Comparison of ENCODE assay signal across 18 mouse cellular contexts in genomic region chr14:91498449-91498848, GRCm38 (mm10).
DNase-seq lines count a peak whose midpoint lies in the region; ATAC-seq lines count a peak whose summit lies in the region.
"Had no signal": no experiment of that assay in that cellular context is flagged by ENCODE, and none has a peak within 500 bp of the region (broad histone marks: within the 10 kb centered on the region; RNA-seq: fewer than 3 reads in every experiment).

No protein-coding gene starts in this region.

- H3K27me3 ChIP-seq in midbrain, embryonic 13.5 days = no peaks in the 10 kb centered on the region
- no peaks in the 10 kb centered on the region for H3K27me3 ChIP-seq in forebrain, embryonic 14.5 days (replicated peaks; ENCODE audit: control insufficient read depth, insufficient read depth, low read length)
- H3K27me3 ChIP-seq: forebrain, embryonic 13.5 days; hindbrain, embryonic 12.5 days had no signal

- no peaks in the 10 kb centered on the region for H3K4me1 ChIP-seq in midbrain, embryonic 13.5 days (replicated peaks)
- no peaks in the 10 kb centered on the region for H3K4me1 ChIP-seq in forebrain, embryonic 14.5 days (ENCODE audit: control insufficient read depth, insufficient read depth, low read length)
- H3K4me1 ChIP-seq: forebrain, embryonic 13.5 days; heart, embryonic 10.5 days; hindbrain, embryonic 12.5 days had no signal

- no peak overlapping the region for H3K27ac ChIP-seq in midbrain, embryonic 13.5 days
- no peak overlapping the region for H3K27ac ChIP-seq in forebrain, embryonic 14.5 days (ENCODE audit: low read depth, low read length)
- H3K27ac ChIP-seq: forebrain, embryonic 13.5 days; heart, embryonic 10.5 days; hindbrain, embryonic 12.5 days had no signal

- DNase-seq in brain, adult 2 months (ENCODE audit: low read depth, low spot score) = peak; percentile 71
- DNase-seq in cerebellum, adult 11-12 months = peak; percentile 57
- DNase-seq in cerebellum, adult 9-10 months = peak; percentile 76
- DNase-seq in cerebellum, postnatal 25 days = peak; percentile 60 to 78
- DNase-seq in thymus, adult 18-20 months = no peak
- no peak for DNase-seq in retina, embryonic 14.5 days (ENCODE audit: low spot score)
- DNase-seq in forebrain, embryonic 14.5 days (ENCODE audit: low spot score) = no peak
- DNase-seq: adrenal gland, postnatal 25 days; heart, adult 18-20 months; heart, postnatal 10 days; heart, postnatal 4 days had no signal

- 31% methylated on average over 1 of the region's 1 CpGs for WGBS in midbrain, embryonic 13.5 days
- 46% methylated on average over 1 of the region's 1 CpGs for WGBS in forebrain, embryonic 14.5 days

- H3K9ac ChIP-seq in midbrain, embryonic 13.5 days (replicated peaks) = no peak overlapping the region
- no peak overlapping the region for H3K9ac ChIP-seq in forebrain, embryonic 14.5 days (ENCODE audit: low read length)
- H3K9ac ChIP-seq: forebrain, embryonic 13.5 days; hindbrain, embryonic 12.5 days had no signal

- no peaks in the 10 kb centered on the region for H3K9me3 ChIP-seq in midbrain, embryonic 13.5 days
- no peaks in the 10 kb centered on the region for H3K9me3 ChIP-seq in forebrain, embryonic 14.5 days (replicated peaks; ENCODE audit: control insufficient read depth, low read length)
- H3K9me3 ChIP-seq: forebrain, embryonic 13.5 days; heart, embryonic 10.5 days; hindbrain, embryonic 12.5 days had no signal

- H3K4me3 ChIP-seq in midbrain, embryonic 13.5 days (replicated peaks) = no peak overlapping the region
- no peak overlapping the region for H3K4me3 ChIP-seq in forebrain, embryonic 14.5 days (ENCODE audit: low read depth, low read length)
- H3K4me3 ChIP-seq: forebrain, embryonic 13.5 days; heart, embryonic 10.5 days; hindbrain, embryonic 12.5 days had no signal

- no peak for ATAC-seq in midbrain, embryonic 13.5 days
- ATAC-seq in forebrain, embryonic 14.5 days = no peak
- ATAC-seq: forebrain, embryonic 13.5 days; hindbrain, embryonic 16.5 days; inflammation-experienced regulatory T-cells, adult 6 months; intestine, postnatal 0 days had no signal

- H3K4me2 ChIP-seq in midbrain, embryonic 13.5 days (replicated peaks) = no peak overlapping the region
- H3K4me2 ChIP-seq in forebrain, embryonic 14.5 days (ENCODE audit: low read length) = no peak overlapping the region
- H3K4me2 ChIP-seq: forebrain, embryonic 13.5 days; hindbrain, embryonic 12.5 days had no signal

- H3K36me3 ChIP-seq in midbrain, embryonic 13.5 days = no peaks in the 10 kb centered on the region
- no peaks in the 10 kb centered on the region for H3K36me3 ChIP-seq in forebrain, embryonic 14.5 days (ENCODE audit: control insufficient read depth, insufficient read depth, low read length)
- H3K36me3 ChIP-seq: heart, embryonic 10.5 days; hindbrain, embryonic 12.5 days had no signal

Comparison
In these comparisons a context has a peak if more than half of its experiments do, and no peak if none do; other contexts are left out.
1. DNase-seq: peak in brain, adult 2 months (single experiment), cerebellum, adult 11-12 months (single experiment), cerebellum, adult 9-10 months (single experiment) and cerebellum, postnatal 25 days (2 of 2); none in thymus, adult 18-20 months (0 of 2), retina, embryonic 14.5 days (single experiment) and forebrain, embryonic 14.5 days (single experiment).